Mouse (Mus musculus) activated CD4-positive, CD25-positive, alpha-beta regulatory T cell, adult 4 months (primary cell): ENCODE results near the gene I0C0044D17Rik. TPM values are rescaled to one million over a fixed set of nuclear protein-coding genes. Genes with fewer than 3 reads are reported as not detected.

Experiments
- ATAC-seq: one replicate; pipeline ENCODE4 v1.8.0; 2017
- polyA plus RNA-seq, 2 experiments: library from polyadenylated mRNA; unstranded; fragments of 100-300 nt; shearing (Covaris generic); gene quantifications; one replicate each; pipeline ENCODE4 v1.2.1; 2017

I0C0044D17Rik gene
- polyA plus RNA-seq, 2 experiments from 2014 or later: not detected

DNA sequence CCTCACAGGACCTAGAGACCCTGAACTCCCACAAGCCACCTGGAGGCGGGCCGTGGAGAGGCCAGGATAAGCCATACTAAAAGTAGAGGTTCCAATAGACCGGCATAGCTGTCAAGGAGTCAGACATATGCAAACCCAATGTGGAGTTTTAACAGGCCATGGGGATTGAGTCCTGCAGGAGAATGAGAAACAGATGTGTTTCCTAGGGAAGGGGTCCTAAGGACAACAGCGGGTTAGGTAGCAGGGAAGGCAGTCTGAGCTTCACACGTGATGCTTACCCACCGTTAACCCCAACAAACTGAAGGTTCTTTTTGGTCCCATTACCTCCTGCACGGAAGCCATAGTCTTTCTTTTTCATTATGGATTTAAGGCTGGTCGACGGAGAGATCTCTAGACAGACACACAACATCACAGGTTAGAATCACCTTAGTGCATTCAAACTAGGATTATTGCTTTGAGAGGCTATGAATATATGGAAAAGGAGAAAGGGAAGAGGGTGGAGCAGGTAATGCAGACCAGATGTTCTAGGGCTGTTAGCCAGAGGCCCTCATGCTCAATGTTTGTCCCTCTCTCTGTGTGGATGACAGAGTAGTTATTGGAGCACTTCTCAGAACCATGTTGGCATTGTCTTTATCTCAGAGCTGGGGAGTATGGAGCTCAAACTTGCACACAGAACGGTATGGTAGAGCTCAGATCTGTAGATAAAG, 46.8 kb downstream of the I0C0044D17Rik start:
- no peak for ATAC-seq

DNA sequence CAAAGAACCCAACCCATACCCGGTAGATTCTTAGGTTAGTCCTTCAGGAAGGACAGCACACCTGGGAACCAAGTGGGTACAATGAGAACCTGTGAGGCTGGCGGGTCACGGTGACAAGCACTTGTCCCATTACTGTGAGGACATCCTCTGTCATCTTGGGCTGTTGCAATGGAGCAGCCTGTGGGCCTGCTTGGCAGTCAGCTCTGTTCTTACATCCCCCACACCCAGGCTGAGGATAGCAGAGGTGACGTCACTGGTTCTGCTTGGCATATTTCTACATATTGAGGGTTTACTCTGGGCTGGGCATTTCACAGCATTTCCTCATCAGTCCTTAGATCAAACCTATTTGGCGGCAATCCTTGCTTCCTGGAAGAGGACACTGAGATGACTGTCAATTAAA, 49.9 kb downstream of the I0C0044D17Rik start:
- no peak for ATAC-seq

Other genes starting within 250 kb of the I0C0044D17Rik start
- gene L1td1, start 97.1 kb downstream of the I0C0044D17Rik start, polyA plus RNA-seq: not detected
- gene Kank4, start 6.3 kb downstream of the I0C0044D17Rik start, polyA plus RNA-seq: not detected
- 10 to 100 TPM; 20.7 to 21.5 TPM for gene Usp1, start 100.0 kb upstream of the I0C0044D17Rik start, polyA plus RNA-seq
- gene Angptl3, start 207.1 kb upstream of the I0C0044D17Rik start, polyA plus RNA-seq: not detected